Mouse (Mus musculus): ENCODE results near the gene Amer2.

- TF ChIP-seq EP300 (IDR thresholded peaks at IDR 0.05; ENCODE audit: insufficient read depth, low read depth, low read length) (no peak), CTCF (IDR thresholded peaks at IDR 0.05; ENCODE audit: low read depth, low read length) (no peak)
Measured at GRCm38 (mm10) chr14:60366729-60367128, 6.3 kb upstream of the Amer2 start.

Data from ES-Bruce4 (cell line).